Mouse (Mus musculus): ENCODE measurements around the gene Ddx41. TPM values are rescaled to one million over a fixed set of nuclear protein-coding genes. Genes with fewer than 3 reads are reported as not detected.

The Ddx41 gene
- total and polyA plus RNA-seq, 2 experiments from 2014 or later: 44.4 to 48.6 TPM

- Histone ChIP-seq H3K27me3 (ENCODE audit: insufficient read depth, low read length) (no peaks in the 10 kb centered on the region), H3K4me3 (ENCODE audit: low read length) (no peak overlapping the region), H3K27ac (no peak overlapping the region), H3K4me2 (ENCODE audit: low read depth, low read length) (no peak overlapping the region), H3K4me1 (ENCODE audit: insufficient read depth, low read length) (no peaks in the 10 kb centered on the region), H3K36me3 (ENCODE audit: insufficient read depth, low read length) (peaks cover 5% of the 10 kb centered on the region; the same call in 1 of the 2 replicates), H3K9me3 (ENCODE audit: low read length) (no peaks in the 10 kb centered on the region), H3K9ac (replicated peaks; ENCODE audit: low read length) (no peak overlapping the region)
- TF ChIP-seq CTCF (IDR thresholded peaks at IDR 0.05; ENCODE audit: low read depth): no peak
- no peak for ATAC-seq
- WGBS: 72% methylated on average over 7 of the region's 7 CpGs
- DNase-seq (ENCODE audit: low spot score): no peak
These were observed 26.9 kb upstream of the Ddx41 start for GRCm38 (mm10) chr13:55563266-55563879.

- 89% methylated on average over 6 of the region's 6 CpGs for WGBS
- no peaks in the 10 kb centered on the region for H3K4me1 ChIP-seq (ENCODE audit: insufficient read depth, low read length)
- no peak overlapping the region for H3K4me2 ChIP-seq (ENCODE audit: low read depth, low read length)
These were observed 21.0 kb upstream of the Ddx41 start for GRCm38 (mm10) chr13:55557499-55557898.

GRCm38 (mm10) chr13:55555921-55556320 is 19.5 kb upstream of the Ddx41 start:
- H3K4me2 ChIP-seq (ENCODE audit: low read depth, low read length): no peak overlapping the region
- H3K27ac ChIP-seq: no peak overlapping the region
- 85% methylated on average over 9 of the region's 9 CpGs for WGBS
- no peaks in the 10 kb centered on the region for H3K27me3 ChIP-seq (ENCODE audit: insufficient read depth, low read length)
- no peaks in the 10 kb centered on the region for H3K9me3 ChIP-seq (ENCODE audit: low read length)
- peaks cover 29% of the 10 kb centered on the region for H3K36me3 ChIP-seq (ENCODE audit: insufficient read depth, low read length)
- H3K4me3 ChIP-seq (ENCODE audit: low read length): no peak overlapping the region
- no peak overlapping the region for H3K9ac ChIP-seq (replicated peaks; ENCODE audit: low read length)
- no peak for TF ChIP-seq CTCF (IDR thresholded peaks at IDR 0.05; ENCODE audit: low read depth)
- ATAC-seq: no peak
- H3K4me1 ChIP-seq (ENCODE audit: insufficient read depth, low read length): no peaks in the 10 kb centered on the region
- DNase-seq (ENCODE audit: low spot score): no peak

More at GRCm38 (mm10) chr13:55557499-55557898, 21.0 kb upstream of the Ddx41 start:
- no peak for ATAC-seq
- no peaks in the 10 kb centered on the region for H3K27me3 ChIP-seq (ENCODE audit: insufficient read depth, low read length)
- H3K36me3 ChIP-seq (ENCODE audit: insufficient read depth, low read length): peaks cover 20% of the 10 kb centered on the region
- no peak for DNase-seq (ENCODE audit: low spot score)
- no peaks in the 10 kb centered on the region for H3K9me3 ChIP-seq (ENCODE audit: low read length)
- no peak overlapping the region for H3K27ac ChIP-seq
- no peak for TF ChIP-seq CTCF (IDR thresholded peaks at IDR 0.05; ENCODE audit: low read depth)
- no peak overlapping the region for H3K4me3 ChIP-seq (ENCODE audit: low read length)
- no peak overlapping the region for H3K9ac ChIP-seq (replicated peaks; ENCODE audit: low read length)

- 88% methylated on average over 15 of the region's 15 CpGs for WGBS
- no peak overlapping the region for H3K27ac ChIP-seq
- ATAC-seq: no peak
- H3K4me2 ChIP-seq (ENCODE audit: low read depth, low read length): no peak overlapping the region
- no peaks in the 10 kb centered on the region for H3K4me1 ChIP-seq (ENCODE audit: insufficient read depth, low read length)
- no peak overlapping the region for H3K9ac ChIP-seq (replicated peaks; ENCODE audit: low read length)
- TF ChIP-seq CTCF (IDR thresholded peaks at IDR 0.05; ENCODE audit: low read depth): no peak
- no peaks in the 10 kb centered on the region for H3K27me3 ChIP-seq (ENCODE audit: insufficient read depth, low read length)
- H3K36me3 ChIP-seq (ENCODE audit: insufficient read depth, low read length): peaks cover 54% of the 10 kb centered on the region
- no peak overlapping the region for H3K4me3 ChIP-seq (ENCODE audit: low read length)
- no peak for DNase-seq (ENCODE audit: low spot score)
- no peaks in the 10 kb centered on the region for H3K9me3 ChIP-seq (ENCODE audit: low read length)
These were observed 12.6 kb upstream of the Ddx41 start for GRCm38 (mm10) chr13:55549061-55549460.

- Histone ChIP-seq H3K9ac (replicated peaks; ENCODE audit: low read length) (no peak overlapping the region), H3K27ac (no peak overlapping the region), H3K4me1 (ENCODE audit: insufficient read depth, low read length) (no peaks in the 10 kb centered on the region), H3K4me2 (ENCODE audit: low read depth, low read length) (no peak overlapping the region), H3K36me3 (ENCODE audit: insufficient read depth, low read length) (peaks cover 60% of the 10 kb centered on the region), H3K27me3 (ENCODE audit: insufficient read depth, low read length) (no peaks in the 10 kb centered on the region), H3K9me3 (ENCODE audit: low read length) (no peaks in the 10 kb centered on the region), H3K4me3 (ENCODE audit: low read length) (no peak overlapping the region)
- DNase-seq (ENCODE audit: low spot score) (no peak), ATAC-seq (no peak)
- no peak for TF ChIP-seq CTCF (IDR thresholded peaks at IDR 0.05; ENCODE audit: low read depth)
- WGBS: 96% methylated on average over 5 of the region's 5 CpGs
These were observed 12.0 kb upstream of the Ddx41 start for GRCm38 (mm10) chr13:55548426-55548825.

GRCm38 (mm10) chr13:55547916-55548315 is 11.5 kb upstream of the Ddx41 start:
- WGBS: 92% methylated on average over 2 of the region's 2 CpGs
- TF ChIP-seq CTCF (IDR thresholded peaks at IDR 0.05; ENCODE audit: low read depth): no peak
- ATAC-seq (no peak), DNase-seq (ENCODE audit: low spot score) (no peak)
- no peak overlapping the region for H3K27ac ChIP-seq
- no peak overlapping the region for H3K4me3 ChIP-seq (ENCODE audit: low read length)
- H3K9me3 ChIP-seq (ENCODE audit: low read length): no peaks in the 10 kb centered on the region
- no peaks in the 10 kb centered on the region for H3K27me3 ChIP-seq (ENCODE audit: insufficient read depth, low read length)
- peaks cover 65% of the 10 kb centered on the region for H3K36me3 ChIP-seq (ENCODE audit: insufficient read depth, low read length)
- no peak overlapping the region for H3K9ac ChIP-seq (replicated peaks; ENCODE audit: low read length)
- no peaks in the 10 kb centered on the region for H3K4me1 ChIP-seq (ENCODE audit: insufficient read depth, low read length)
- H3K4me2 ChIP-seq (ENCODE audit: low read depth, low read length): no peak overlapping the region

GRCm38 (mm10) chr13:55544792-55545191 is 8.3 kb upstream of the Ddx41 start:
- peaks cover 81% of the 10 kb centered on the region for H3K36me3 ChIP-seq (ENCODE audit: insufficient read depth, low read length)
- H3K4me2 ChIP-seq (ENCODE audit: low read depth, low read length): no peak overlapping the region
- no peaks in the 10 kb centered on the region for H3K27me3 ChIP-seq (ENCODE audit: insufficient read depth, low read length)
- ATAC-seq (no peak), DNase-seq (ENCODE audit: low spot score) (no peak)
- H3K9ac ChIP-seq (replicated peaks; ENCODE audit: low read length): no peak overlapping the region
- WGBS: 93% methylated on average over 6 of the region's 6 CpGs
- no peaks in the 10 kb centered on the region for H3K9me3 ChIP-seq (ENCODE audit: low read length)
- TF ChIP-seq CTCF (IDR thresholded peaks at IDR 0.05; ENCODE audit: low read depth): no peak
- H3K27ac ChIP-seq: no peak overlapping the region
- H3K4me1 ChIP-seq (ENCODE audit: insufficient read depth, low read length): no peaks in the 10 kb centered on the region
- no peak overlapping the region for H3K4me3 ChIP-seq (ENCODE audit: low read length)

Measured in hindbrain, postnatal 0 days (tissue).